Mouse (Mus musculus): ENCODE data around the gene Adra2a. TPM values are rescaled to one million over a fixed set of nuclear protein-coding genes. Genes with fewer than 3 reads are reported as not detected.

Adra2a gene
- 0.23 and 0.25 TPM in 2 replicates for total RNA-seq (2017)

DNA sequence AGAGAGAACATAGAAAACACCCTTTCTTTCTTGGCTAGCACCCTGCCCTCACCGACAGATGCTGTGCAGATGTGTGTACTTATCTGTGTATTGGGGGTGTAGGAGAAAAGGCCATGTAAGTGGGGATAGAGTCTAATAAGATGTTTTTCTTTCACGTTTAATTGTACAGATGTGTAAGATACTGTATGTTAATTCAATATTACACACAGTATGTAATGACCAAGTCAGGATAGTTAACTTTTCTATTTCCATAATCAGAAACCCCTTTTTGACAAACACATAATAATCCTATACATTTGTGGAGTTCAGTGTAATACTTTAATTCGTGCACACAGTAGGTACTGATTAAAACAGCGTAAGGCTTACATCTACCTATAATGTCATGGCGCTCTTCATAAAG, at the start of gene Adra2a:
Gene Adra2a (plus strand): TSS at position 301 of the 400 bp plus-strand sequence.
- ATAC-seq (ENCODE audit: extremely low read depth, insufficient number of reproducible peaks, low FRiP score, poor library complexity, severe bottlenecking), result no peak

DNA sequence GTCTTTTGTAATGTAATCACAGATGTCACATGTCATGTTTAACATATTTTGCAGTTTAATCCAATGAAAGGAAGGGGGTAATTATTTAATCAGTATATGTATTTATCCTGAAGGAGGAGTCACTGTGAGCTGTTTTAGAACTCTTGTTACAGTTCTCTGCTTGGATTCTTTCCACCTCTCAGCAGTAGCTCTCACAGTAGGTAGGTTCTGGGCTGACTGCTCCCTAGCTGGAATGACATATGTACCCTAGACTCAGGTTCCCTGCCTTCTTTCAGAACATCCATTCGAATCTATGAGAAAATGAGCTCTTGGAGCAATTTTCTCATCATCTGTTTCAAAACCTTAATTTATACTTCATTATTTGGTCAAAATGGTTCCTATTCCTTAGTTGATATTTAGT, 49.7 kb upstream of the Adra2a start:
- no peak for ATAC-seq (ENCODE audit: extremely low read depth, insufficient number of reproducible peaks, low FRiP score, poor library complexity, severe bottlenecking)

DNA sequence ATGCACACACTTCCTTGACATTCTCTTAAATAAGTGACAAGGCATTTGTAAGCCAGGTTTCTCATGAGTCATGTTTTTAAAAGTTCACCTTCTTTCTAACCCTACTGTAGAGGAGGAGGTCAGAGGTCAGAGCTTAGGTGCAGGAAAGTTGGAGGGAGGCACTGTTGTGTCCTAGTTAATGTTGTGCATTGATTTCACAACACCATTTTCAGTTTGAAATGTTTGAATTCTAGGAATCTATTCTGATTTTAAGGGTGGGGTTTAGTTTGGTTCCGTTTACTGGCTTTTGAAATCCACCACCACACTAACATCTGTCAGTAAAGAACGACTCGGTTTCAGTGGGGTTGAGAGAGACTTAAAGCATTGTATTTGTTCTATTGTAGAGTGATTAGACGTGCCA, 33.0 kb upstream of the Adra2a start:
- ATAC-seq (ENCODE audit: extremely low read depth, insufficient number of reproducible peaks, low FRiP score, poor library complexity, severe bottlenecking), result no peak

DNA sequence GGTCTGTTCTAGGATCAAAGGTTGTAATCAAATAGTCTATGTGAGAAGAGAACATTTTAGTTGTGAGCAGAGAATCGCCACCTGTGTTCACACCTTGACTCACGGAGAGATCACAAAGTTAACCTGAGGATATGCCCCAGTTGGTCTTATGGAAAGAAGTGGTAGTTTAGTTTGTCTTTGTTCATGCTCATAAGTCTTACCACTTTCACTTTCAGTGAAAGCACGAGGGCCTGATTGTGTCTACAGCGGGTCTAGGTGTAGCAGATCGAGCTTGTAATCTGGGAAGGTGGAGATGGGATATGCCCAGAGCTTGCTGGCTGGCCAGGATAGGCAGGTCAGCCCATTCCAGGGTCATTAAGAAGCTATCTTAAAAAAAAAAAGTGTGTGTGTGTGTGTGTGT, 29.0 kb upstream of the Adra2a start:
- no peak for ATAC-seq (ENCODE audit: extremely low read depth, insufficient number of reproducible peaks, low FRiP score, poor library complexity, severe bottlenecking)

GRCm38 (mm10) chr19:54015503-54015902, 28.4 kb upstream of the Adra2a start:
- ATAC-seq (ENCODE audit: extremely low read depth, insufficient number of reproducible peaks, low FRiP score, poor library complexity, severe bottlenecking), result no peak

GRCm38 (mm10) chr19:54035100-54035499, 8.9 kb upstream of the Adra2a start:
- ATAC-seq (ENCODE audit: extremely low read depth, insufficient number of reproducible peaks, low FRiP score, poor library complexity, severe bottlenecking), result no peak

GRCm38 (mm10) chr19:54039441-54039840, 4.5 kb upstream of the Adra2a start:
- ATAC-seq (ENCODE audit: extremely low read depth, insufficient number of reproducible peaks, low FRiP score, poor library complexity, severe bottlenecking), result no peak

DNA sequence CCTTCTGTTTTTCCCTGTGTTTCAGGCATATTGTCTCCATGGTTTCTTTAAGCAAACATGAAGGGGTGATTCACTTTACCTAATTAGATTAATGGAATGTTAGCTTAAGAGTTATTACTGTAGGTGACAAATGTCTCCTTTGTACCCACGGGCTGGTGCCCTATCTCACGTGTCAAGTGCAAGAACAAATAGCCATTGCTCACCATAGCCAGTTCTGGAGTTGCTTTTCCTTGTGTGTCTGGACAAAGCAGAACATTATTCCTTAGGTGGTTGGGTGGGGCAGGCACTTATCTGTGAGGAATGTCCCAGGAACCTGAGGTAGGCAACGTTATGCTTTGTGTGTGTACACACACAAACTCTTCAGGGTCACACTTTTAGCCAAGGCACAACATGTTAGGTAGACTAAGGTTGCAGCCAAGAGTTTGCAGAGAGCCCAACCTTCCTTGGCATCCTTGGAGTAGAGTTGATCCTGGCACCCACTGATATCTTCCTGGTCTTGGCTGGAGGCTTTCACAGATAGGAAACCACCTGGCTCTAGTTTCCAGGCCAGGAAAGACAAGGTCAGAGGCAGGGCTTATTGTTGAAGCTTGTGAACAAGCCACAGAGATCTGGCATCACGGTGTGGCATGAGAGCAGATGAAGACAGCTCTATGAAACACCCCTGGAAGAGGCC, 3.5 kb upstream of the Adra2a start:
- no peak for ATAC-seq (ENCODE audit: extremely low read depth, insufficient number of reproducible peaks, low FRiP score, poor library complexity, severe bottlenecking)

GRCm38 (mm10) chr19:54041029-54041367, 3.0 kb upstream of the Adra2a start:
- no peak for ATAC-seq (ENCODE audit: extremely low read depth, insufficient number of reproducible peaks, low FRiP score, poor library complexity, severe bottlenecking)

DNA sequence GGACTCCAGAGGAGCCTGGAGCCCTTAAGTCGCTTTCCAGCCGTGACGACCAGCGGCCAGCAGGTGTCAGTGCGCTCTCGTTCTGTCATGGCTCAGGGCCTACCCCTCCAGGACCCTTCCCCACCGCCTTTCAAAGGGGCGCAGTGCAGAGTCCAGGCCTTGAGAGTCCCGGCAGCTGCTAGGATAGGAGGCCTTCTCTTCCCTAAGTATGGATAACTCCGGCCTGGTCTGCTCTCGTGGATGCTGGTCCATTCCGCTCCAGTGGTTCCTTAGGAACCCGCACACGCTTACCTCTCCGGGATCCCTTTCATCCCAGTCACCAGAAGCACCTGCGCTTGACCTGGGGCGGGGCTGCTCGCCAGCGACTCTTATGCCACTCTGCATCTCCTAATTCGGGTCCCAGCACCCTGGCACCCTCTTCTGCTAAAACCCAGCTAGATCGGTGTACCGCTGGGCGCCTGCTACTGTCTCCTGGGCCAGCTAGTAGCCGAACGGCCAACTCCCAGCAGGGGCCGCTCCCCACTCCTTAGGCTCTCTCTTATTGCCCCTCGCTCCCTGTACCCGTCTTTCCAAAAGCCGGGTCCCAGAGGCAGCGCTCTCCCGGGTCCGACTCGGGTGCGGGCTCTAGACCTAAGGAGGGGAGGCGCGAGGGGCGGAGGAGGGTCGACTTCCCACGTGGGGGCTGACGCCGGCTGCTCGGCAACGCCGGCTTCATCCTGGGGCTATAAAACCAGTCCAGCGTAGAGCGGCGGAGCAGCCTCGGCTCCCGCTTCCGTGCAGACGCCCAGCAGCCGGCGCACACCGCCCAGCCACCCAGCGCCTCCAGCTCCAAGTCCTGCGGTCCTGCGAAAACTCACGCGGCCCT, 788 bp downstream of the Adra2a start:
- ATAC-seq (ENCODE audit: extremely low read depth, insufficient number of reproducible peaks, low FRiP score, poor library complexity, severe bottlenecking), result no peak

- no peak for ATAC-seq (ENCODE audit: extremely low read depth, insufficient number of reproducible peaks, low FRiP score, poor library complexity, severe bottlenecking)
Measured at GRCm38 (mm10) chr19:54045412-54045811, 1.5 kb downstream of the Adra2a start.

DNA sequence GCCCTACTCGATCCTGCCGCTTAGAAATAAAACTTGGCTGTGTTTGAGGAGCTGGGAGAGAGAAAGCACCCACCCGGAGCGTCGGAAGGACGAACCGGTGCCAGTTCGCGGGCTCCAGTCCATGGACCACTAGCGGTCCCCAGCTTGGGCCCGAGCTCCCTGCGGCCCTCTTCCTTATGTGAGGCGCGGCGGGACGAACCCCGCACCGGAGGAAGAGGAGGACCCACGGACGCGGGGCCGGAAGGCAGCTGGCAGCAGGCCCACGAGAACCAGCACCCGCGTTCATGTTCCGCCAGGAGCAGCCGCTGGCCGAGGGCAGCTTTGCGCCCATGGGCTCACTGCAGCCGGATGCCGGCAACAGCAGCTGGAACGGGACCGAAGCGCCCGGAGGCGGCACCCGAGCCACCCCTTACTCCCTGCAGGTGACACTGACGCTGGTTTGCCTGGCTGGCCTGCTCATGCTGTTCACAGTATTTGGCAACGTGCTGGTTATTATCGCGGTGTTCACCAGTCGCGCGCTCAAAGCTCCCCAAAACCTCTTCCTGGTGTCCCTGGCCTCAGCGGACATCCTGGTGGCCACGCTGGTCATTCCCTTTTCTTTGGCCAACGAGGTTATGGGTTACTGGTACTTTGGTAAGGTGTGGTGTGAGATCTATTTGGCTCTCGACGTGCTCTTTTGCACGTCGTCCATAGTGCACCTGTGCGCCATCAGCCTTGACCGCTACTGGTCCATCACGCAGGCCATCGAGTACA, 2.2 kb downstream of the Adra2a start:
- no peak for ATAC-seq (ENCODE audit: extremely low read depth, insufficient number of reproducible peaks, low FRiP score, poor library complexity, severe bottlenecking)

- ATAC-seq (ENCODE audit: extremely low read depth, insufficient number of reproducible peaks, low FRiP score, poor library complexity, severe bottlenecking), result no peak
Measured at GRCm38 (mm10) chr19:54046684-54047070, 2.7 kb downstream of the Adra2a start.

DNA sequence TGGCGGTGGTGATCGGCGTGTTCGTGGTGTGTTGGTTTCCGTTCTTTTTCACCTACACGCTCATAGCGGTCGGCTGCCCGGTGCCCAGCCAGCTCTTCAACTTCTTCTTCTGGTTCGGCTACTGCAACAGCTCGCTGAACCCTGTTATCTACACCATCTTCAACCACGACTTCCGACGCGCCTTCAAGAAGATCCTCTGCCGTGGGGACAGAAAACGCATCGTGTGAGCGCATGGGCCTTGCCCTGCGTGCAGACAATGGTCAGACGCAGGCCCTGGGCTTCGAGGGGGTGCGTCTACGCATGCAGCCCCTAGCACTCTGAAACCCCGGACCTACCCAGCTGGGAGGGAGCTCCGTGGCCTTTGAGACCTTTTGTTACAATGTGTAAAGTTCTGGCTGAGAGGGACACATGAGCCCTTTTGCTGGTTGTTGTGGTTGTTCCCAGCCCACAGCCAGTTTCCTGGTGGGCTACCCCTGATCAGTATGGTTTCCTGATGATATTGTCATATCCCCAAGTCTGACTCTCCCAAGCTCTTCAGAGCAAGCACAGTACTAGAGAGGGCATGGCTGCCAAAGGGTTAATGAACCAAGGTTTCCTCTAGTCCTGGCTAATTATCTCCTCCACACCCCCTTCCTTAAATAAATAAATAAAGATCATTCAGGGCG, 3.6 kb downstream of the Adra2a start:
- no peak for ATAC-seq (ENCODE audit: extremely low read depth, insufficient number of reproducible peaks, low FRiP score, poor library complexity, severe bottlenecking)

- ATAC-seq (ENCODE audit: extremely low read depth, insufficient number of reproducible peaks, low FRiP score, poor library complexity, severe bottlenecking), result no peak
Measured at GRCm38 (mm10) chr19:54048161-54048885, 4.4 kb downstream of the Adra2a start.

GRCm38 (mm10) chr19:54051651-54052050, 7.7 kb downstream of the Adra2a start:
- ATAC-seq (ENCODE audit: extremely low read depth, insufficient number of reproducible peaks, low FRiP score, poor library complexity, severe bottlenecking), result no peak

GRCm38 (mm10) chr19:54055845-54056244, 11.9 kb downstream of the Adra2a start:
- ATAC-seq (ENCODE audit: extremely low read depth, insufficient number of reproducible peaks, low FRiP score, poor library complexity, severe bottlenecking), result no peak

GRCm38 (mm10) chr19:54068447-54068846, 24.5 kb downstream of the Adra2a start:
- no peak for ATAC-seq (ENCODE audit: extremely low read depth, insufficient number of reproducible peaks, low FRiP score, poor library complexity, severe bottlenecking)

DNA sequence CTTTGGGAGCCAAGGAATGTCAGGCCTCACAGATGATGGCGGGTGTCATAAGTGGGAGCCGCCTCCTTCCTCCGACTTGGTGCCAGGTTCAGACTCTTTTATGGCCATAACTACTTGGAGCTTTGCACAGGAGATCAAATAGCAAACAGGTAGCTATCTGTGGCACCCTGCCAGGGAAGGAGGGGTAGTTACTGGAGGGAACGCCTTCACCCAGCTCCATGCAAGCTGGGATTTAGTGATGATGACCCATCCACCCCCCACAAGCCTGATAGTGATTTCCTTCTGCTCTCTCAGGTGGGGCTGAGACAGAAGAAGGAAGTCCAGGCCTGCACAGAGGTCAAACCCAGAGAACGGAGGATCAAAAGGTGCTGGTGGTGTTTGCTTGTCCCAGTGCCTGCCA, 26.6 kb downstream of the Adra2a start:
- no peak for ATAC-seq (ENCODE audit: extremely low read depth, insufficient number of reproducible peaks, low FRiP score, poor library complexity, severe bottlenecking)

Data from neutrophil, adult 5-6 weeks (primary cell).